Mouse (Mus musculus) gastrocnemius, postnatal 10 days (tissue): Measurements from ENCODE around the gene Rpp30. TPM values are rescaled to one million over a fixed set of nuclear protein-coding genes. Genes with fewer than 3 reads are reported as not detected.

Experiments
- DNase-seq: peaks from one replicate; pipeline ENCODE4 v3.0.0; 2021; ENCODE audit warnings: mixed read lengths
- total RNA-seq, 2 experiments: library from RNA; stranded (reverse); gene quantifications; 2 replicates each; pipeline ENCODE4 v1.2.3; 2021

The Rpp30 gene
- total RNA-seq, 2 experiments from 2014 or later, result 13.9 to 14.1 TPM

- no peak for DNase-seq
Observed at GRCm38 (mm10) chr19:36128440-36128839, 44.9 kb downstream of the Rpp30 start.

DNA sequence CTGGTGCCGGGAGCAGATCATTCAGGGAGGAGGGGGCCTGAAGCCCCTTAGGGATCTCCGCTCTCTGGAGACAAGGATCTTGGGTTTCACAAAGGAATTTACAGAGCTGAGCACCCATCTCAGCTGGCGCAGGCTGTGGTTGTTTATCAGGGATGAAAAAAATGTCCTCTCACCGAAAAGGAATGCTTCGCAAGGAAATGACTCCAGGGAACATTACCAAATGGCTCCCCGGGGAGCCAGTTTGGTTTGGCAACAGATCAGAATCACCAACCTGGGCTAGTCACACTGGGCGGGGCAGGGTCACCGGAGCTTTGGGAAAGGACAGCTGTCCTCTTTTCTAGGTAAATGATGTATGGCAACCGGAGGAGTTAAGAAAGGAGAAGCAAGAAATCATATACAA is 45.7 kb downstream of the Rpp30 start:
- no peak for DNase-seq

DNA sequence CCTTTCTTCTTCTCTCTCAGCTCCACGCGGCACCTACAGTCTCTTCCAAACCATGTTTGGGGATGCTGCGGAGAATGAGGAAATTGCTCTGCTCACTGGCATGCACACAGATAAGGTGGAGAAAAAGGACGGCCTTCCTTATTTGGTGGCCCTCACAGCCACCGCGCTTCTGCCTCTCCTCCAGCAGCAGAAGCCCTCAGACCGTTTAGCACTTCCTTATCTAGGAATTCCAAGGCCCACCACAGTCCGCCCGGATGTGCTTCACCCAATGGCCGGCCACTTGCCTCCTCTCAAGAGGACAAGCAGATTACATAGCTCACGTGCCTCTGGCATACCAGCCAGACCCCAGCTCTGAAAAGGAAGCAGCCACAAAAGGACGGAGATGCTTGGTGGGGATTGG is 46.1 kb downstream of the Rpp30 start:
- DNase-seq, result no peak

DNA sequence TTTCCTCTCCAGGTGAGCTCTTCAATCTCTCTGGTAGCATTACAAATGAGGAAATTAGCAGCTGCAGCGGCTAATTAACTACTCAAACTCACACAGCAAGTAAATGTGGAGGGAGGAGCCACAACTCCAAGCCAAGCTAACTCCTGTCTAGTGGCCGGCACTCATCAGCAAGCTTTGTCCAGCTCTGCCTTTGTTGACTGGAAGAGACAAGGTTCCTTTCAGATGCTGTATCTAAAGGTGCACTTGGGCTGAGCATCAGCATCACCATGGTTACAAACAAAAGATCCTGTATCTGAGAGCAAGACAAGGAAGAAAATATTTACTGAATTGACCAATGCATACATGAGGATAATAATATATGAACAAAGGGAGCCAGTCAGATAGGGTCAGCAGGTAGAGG is 46.7 kb downstream of the Rpp30 start:
- DNase-seq, result no peak

DNA sequence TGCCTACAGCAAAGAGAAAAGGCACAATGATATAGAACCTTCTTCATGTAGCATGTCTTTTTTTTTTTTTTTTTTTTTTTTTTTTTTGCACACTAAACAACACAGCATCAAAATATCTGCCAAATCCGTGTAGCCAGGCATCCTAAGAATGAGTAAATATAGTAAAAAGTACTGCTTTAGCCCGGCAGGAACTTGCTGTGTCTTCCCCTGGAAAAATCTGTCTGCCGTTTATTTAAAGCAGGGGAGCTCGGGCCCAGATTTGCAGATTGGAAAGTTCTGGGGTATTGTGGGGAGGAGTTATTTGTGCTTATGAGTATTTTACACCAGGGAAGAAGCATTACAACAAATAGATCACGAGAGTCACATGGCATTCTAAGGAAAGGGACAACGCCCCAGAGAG is 48.5 kb downstream of the Rpp30 start:
- no peak for DNase-seq

DNA sequence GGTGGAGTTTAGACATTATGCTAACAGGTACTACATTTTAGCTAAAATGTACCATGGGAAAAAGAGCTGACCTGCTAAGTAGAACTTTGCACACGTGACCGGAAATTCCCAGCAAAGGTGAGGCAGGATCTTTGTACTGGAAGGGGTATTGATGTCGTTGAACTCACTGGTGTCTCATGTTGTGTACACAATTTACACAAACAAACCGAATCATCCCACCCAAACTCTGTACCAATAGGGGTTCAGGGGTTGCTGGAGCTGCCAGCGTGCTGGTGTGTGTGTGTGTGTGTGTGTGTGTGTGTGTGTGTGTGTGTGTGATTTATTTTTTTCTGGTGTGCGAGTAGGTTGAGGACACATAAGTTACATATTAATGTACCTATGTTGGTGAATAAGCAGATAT is 49.5 kb downstream of the Rpp30 start:
- no peak for DNase-seq

DNA sequence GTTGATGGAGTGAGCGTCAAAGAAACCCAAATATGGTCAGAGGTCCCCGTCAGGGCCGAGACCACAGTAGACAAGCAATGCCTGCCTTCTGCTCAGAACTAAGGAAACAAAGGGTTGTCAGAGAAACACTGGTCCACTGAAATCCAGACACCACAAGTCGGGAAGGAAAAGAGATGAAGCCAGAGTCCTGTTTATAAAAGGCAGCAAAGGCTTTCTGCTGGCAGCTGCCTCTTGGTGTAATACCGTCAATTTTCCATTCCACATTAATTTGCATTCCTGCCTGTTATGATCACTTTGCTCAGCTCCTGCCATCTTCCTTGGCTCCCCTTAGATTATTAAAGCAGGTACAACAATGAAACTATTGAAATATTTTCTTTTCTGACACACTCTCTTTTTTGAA is 50.2 kb downstream of the Rpp30 start:
- DNase-seq, result no peak

- DNase-seq, result no peak
Observed at GRCm38 (mm10) chr19:36143571-36143970, 60.1 kb downstream of the Rpp30 start.

GRCm38 (mm10) chr19:36148578-36148977 is 65.1 kb downstream of the Rpp30 start:
- DNase-seq, result no peak

- DNase-seq, result no peak
Observed at GRCm38 (mm10) chr19:36150241-36151007, 66.9 kb downstream of the Rpp30 start.

Other genes starting within 250 kb of the Rpp30 start
- 1 to 10 TPM; 1.5 to 1.9 TPM for gene Htr7, start 26.2 kb upstream of the Rpp30 start, total RNA-seq
- 1 to 10 TPM; 5.1 to 7.6 TPM for gene Ankrd1, start 36.4 kb downstream of the Rpp30 start, total RNA-seq